Mouse (Mus musculus) common myeloid progenitor, adult 5-6 weeks (primary cell): ENCODE measurements at regions not wholly inside any gene's neighbourhood (a gene's known extent, or its start where the extent isn't known, plus 50 kb on each side); places are given as distances from the start of the nearest gene placed in this dataset.
A peak's percentile ranks its signal among the peaks of the same experiment; 100 is the strongest.

Source experiments
- ATAC-seq: replicated peaks from 2 replicates; pipeline ENCODE4 v1.8.0; 2016; ENCODE audit warnings: low read depth, mild to moderate bottlenecking, moderate TSS enrichment, inconsistent platforms; ENCODE audit not compliant: poor library complexity, severe bottlenecking

DNA sequence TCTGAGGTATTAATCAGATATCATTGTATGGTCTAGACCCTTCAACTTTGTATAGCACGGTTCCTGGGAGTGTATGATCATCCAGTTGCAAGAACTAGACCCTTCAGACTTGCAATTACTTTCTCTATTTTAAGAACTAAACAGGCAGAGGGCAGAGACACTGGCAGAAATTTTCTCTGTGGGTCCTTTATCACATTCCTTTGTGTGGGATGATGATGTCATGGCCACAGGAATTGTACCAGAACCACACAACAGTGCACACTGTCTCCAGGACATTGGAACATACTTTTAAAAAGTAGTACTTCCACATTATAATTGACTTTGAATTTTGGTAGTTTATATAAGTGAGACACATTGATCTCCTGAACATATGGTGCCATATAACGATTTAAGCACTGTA lies 674.2 kb downstream of the Rfpl4b start:
- ATAC-seq, result no peak

DNA sequence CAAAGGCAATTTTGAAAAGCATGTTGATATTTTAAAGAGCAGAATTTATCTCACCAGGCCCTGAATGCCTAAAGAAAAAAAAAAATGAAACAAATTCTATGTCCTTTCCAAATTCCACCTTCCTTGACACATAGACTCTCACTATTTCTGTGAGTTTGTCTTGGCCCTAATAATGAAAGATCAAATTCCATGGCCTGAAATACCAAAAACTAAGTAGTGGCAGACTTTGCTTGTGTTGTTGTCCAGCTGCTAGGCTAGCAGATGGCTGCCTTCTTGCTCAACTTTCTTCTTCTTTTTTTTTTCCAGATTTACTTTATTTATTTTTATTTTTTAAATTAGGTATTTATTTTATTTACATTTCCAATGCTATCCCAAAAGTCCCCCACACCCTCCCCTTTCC lies 682.4 kb downstream of the Rfpl4b start:
- ATAC-seq, result no peak

DNA sequence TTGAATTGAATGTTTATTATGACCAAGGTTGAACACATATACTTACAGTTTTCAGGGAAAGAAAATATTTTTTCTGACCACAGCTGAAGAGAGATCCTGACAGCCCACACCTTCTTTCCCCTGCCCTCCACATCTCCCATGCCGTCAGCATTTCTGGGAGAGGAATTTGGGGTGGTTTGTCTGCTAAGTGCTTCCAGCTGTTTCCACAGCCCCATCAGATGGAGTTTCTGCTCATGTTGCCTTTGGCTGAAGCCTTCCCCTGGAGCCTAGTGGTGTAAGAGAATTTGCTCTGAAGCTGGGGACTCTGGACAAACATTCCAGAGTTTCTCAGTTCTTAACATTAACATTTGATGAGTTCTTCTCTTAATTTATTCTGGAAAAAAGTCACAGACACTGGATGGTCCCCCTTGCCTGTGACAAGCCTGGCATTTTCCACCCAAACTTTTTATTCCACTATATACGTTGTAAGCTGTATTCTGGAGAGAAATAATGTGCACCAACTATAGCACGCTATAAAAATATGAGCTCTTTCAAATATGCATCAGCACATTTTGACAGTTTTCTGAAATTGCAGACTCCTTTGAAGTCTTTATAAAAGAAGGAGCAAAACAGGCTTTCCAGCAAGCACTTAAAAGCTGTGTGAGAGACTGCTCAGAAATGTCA lies 699.5 kb downstream of the Rfpl4b start:
- no peak for ATAC-seq

- ATAC-seq, result no peak
Measured at GRCm38 (mm10) chr10:38118601-38119000, 703.0 kb downstream of the Rfpl4b start.

GRCm38 (mm10) chr10:38116516-38116915 lies 705.1 kb downstream of the Rfpl4b start:
- ATAC-seq, result no peak

DNA sequence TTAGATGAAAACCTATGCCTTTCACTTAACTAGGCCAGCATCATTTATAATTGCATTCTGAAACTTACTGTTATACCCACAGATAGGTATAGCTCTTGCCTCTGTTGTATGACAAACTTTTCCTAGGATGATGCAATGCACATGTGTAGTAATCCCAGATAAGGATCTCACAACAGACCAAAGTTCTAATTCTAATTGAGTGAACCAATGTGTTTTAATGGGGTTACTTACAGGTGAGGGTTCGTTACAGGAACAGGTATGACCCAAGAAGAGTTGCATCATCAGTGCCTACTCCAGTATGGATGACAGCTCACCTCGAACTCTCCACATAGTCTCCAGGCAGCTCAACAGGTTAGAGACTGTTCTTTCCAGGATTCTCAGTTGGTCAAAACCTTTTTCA lies 707.4 kb downstream of the Rfpl4b start:
- ATAC-seq, result no peak

DNA sequence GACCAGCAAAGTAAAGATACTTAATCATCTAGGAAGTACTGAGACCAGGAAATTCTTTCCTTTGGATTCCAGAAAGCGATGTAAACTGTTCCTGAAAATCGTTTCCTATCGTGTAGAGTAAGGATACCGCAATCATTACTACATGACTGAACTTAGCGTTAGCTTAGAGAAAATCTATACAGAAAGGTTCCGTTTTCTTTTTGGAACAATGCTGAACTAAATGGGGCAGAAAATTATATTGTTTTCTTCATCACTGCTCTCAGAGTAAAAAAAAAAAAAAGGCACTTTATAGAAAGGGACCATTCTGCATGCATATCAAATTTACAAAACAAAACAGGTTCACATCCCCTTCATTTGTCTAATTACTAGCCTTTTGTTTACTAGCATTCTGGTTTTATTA lies 713.0 kb downstream of the Rfpl4b start:
- ATAC-seq, result no peak

- no peak for ATAC-seq
Measured at GRCm38 (mm10) chr10:38103570-38103969, 718.0 kb downstream of the Rfpl4b start.

GRCm38 (mm10) chr10:38078521-38078920 lies 743.1 kb downstream of the Rfpl4b start:
- ATAC-seq, result no peak

- no peak for ATAC-seq
Measured at GRCm38 (mm10) chr10:38072394-38072793, 749.2 kb downstream of the Rfpl4b start.

DNA sequence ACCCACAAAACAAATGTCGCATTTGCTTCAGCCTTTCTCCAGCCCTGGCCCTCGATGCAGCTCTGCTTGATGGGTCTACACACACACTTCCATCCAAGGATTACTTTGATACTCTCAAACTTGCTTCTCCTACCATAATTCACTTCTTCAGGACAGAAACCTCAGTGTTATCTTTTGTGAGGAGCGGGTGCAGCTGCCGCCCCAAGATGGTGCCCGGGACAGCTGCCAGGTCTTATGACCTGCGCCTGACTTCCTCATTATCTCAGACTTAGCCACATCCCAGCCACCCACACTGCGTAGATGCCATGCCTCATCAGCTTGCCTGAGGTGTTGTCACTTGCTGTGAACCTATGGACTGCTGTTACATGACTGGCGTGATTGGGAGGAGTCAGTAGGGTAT lies 762.5 kb downstream of the Rfpl4b start:
- peak; percentile 39; the same call in 1 of the 2 replicates for ATAC-seq

DNA sequence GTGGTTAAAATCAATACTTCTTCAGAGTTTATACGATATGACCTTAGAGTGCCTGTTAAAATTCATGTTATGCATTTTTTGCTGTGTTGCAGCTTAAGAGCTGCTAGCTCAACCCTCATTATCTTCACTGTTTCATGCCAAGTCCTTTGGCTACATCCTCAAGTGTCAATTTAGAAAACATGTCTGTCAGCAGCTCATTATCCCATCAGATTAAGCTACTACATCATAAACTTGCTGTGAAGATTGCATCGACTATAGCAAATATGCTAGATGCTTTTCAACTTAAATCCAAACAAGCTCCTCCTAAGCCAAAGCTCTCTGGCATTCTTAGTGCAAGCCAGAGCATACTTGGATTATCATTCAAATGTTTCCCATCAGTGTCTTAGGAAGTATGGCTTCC lies 811.1 kb downstream of the Rfpl4b start:
- no peak for ATAC-seq

DNA sequence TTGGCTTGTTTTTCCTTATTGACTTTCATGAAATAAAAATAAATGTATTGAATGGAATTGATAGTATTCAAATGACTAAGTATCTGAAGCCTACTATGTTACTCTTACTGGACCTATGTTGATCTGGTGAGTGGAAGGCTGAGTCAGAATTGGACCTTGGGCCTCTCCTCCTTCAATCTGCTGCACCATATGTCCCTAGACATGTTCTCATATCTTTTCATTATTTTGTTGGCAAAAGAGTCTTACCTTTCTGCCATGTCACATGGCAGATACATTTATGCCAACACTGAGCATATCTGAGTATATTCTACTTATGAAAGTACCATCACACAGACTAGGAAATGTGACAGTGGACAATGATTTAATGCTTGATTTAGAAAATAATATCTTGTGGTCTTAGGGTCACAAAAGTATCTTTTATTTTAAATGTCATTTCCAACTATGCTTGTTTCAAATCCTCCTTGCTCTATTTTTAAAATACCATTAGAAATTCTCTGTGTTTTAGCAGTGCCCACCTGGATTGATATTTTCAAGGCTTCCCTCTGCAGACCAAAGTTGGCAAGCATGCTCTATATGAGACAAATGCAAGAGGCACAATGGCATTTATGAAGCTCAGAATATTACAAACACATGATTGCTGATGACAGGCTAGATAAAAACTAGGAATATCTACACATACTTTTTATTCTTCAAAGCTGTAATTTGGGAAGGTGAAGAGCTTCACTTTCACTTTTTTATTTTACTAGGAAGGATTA lies 825.7 kb downstream of the Rfpl4b start:
- no peak for ATAC-seq

GRCm38 (mm10) chr10:37988297-37989263 lies 833.0 kb downstream of the Rfpl4b start:
- no peak for ATAC-seq

DNA sequence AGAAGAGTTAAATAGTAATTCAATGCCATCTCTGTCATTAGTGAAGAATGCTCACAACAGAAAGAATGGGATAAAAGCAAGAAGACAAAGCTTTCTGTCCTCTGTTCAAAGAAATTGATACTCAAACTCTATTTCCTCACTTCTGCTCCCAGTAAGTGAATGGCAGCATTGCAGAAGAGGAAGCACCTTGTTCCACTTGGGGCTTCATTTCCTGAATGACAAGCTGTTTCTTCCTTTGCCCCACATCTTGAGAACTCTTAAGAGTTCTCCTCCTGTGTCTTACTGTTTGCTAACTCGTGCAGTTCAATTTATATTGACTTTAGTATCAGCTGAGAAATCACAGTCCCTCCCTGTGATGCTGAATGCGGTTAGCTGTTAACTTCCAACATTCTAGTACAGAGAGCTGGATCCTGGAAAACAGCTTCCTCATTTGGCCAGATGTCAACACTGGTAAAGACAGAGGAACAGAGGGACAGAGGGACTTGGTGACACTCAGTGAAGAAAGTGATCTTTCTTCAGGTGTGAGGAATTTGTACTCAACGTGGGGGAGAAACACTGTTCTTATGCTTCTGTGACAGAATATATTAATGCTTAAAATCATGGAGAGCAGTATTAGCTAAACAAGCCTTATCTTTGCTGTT lies 840.3 kb upstream of the Marcks start:
- peak; percentile 97 for ATAC-seq

DNA sequence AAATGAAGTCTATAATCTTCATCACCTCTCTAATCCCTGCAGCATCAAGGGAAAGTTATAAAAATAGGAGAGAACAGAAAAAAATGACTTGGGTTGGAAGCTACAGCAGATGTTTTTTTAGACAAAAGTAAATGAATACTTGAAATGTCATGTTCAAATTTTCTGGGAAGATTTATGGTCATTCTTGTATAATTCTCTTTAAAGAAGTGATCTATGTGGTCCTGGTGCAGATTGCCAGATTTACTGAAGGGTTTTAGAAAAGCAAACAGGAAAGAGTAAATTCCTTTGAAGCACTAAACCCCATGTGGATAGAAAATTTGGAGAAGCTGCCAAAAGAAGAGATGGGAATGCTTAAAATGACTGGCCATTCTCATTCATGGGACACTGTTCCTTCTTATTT lies 821.3 kb upstream of the Marcks start:
- ATAC-seq, result no peak

DNA sequence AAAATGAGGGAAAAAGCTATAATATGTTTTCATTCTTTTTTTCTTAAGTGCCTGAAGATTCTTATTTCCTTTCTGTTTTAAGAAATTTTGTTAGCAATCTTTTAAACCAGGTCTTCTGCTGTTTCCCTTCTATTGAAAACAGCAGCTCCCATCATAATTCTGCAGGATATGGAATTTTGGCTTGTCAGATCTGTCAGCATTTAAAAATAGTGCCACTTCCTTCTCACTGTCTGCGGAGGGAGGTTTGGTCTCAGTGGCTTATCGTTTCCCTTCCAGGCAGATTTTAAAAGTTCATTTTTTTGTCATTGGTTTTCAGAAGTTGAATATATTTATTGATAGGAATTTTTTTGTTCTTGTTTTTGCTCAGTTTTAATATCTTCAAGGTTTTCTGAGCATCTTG lies 776.1 kb upstream of the Marcks start:
- ATAC-seq, result peak; percentile 66

DNA sequence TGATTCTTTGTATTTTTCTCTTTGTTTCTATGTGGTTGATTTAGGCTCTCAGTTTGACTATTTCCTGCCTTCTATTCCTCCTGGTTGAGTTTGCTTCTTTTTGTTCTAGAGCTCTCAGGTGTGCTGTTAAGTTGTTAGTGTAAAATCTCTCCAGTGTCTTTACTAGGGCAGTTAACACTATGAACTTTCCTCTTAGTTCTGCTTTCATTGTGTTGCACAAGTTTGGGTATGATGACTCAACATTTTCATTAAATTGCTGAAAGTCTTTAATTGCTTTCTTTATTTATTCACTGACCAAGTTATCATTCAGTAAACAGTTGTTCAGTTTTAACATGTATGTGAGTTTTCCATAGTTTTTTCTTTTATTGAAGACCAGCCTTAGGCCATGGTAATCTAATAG lies 772.9 kb upstream of the Marcks start:
- no peak for ATAC-seq

- ATAC-seq, result no peak
Measured at GRCm38 (mm10) chr10:37908276-37908675, 769.6 kb upstream of the Marcks start.

GRCm38 (mm10) chr10:37907731-37908130 lies 769.0 kb upstream of the Marcks start:
- ATAC-seq, result no peak
